Mouse (Mus musculus) bone marrow, adult 2 months (tissue): Measurements from ENCODE around the gene Tjp1. TPM values are rescaled to one million over a fixed set of nuclear protein-coding genes. Genes with fewer than 3 reads are reported as not detected.

Experiments
- H3K27ac ChIP-seq: fragments of 200-500 bp; 2 replicates; pipeline ENCODE4 v1.5.1; 2012; ENCODE audit warnings: low read depth, mild to moderate bottlenecking, control low read depth, inconsistent platforms, low read length; ENCODE audit not compliant: control insufficient read depth, poor library complexity, insufficient read depth
- H3K4me1 ChIP-seq: fragments of 200-500 bp; 2 replicates; pipeline ENCODE4 v1.6.1; 2011; ENCODE audit warnings: low read length; ENCODE audit not compliant: control insufficient read depth, insufficient read depth
- H3K4me3 ChIP-seq: fragments of 200-500 bp; replicated peaks from 2 replicates; pipeline ENCODE3; 2011; ENCODE audit warnings: mild to moderate bottlenecking, low read depth, low read length, control low read depth; ENCODE audit not compliant: control insufficient read depth
- CTCF ChIP-seq: fragments of 200-500 bp; IDR thresholded peaks from 2 replicates; pipeline ENCODE4 v1.5.1; 2011; ENCODE audit warnings: low read length, control low read depth; ENCODE audit not compliant: control insufficient read depth, insufficient read depth
- POLR2A ChIP-seq: fragments of 200-500 bp; IDR thresholded peaks from 2 replicates; pipeline ENCODE4 v1.6.1; 2011; ENCODE audit warnings: low read depth, mild to moderate bottlenecking, control low read depth, low read length, borderline replicate concordance; ENCODE audit not compliant: control insufficient read depth
- WGBS: fragments of 180-500 bp; shearing (Covaris S2); methylation state at CpG from one replicate; pipeline ENCODE4 v1.1.7; 2018; 5-methylcytosine and 5-hydroxymethylcytosine counted together
- polyA plus RNA-seq: library from polyadenylated mRNA; stranded (reverse); fragments of >200 nt; gene quantifications from 2 replicates; pipeline ENCODE4 v1.2.4, GENCODE M21; 2011; ENCODE audit warnings: low replicate concordance; ENCODE audit not compliant: missing spikeins, insufficient read depth, insufficient read length

Tjp1 gene
- polyA plus RNA-seq, 1 experiment: 16.9 TPM

DNA sequence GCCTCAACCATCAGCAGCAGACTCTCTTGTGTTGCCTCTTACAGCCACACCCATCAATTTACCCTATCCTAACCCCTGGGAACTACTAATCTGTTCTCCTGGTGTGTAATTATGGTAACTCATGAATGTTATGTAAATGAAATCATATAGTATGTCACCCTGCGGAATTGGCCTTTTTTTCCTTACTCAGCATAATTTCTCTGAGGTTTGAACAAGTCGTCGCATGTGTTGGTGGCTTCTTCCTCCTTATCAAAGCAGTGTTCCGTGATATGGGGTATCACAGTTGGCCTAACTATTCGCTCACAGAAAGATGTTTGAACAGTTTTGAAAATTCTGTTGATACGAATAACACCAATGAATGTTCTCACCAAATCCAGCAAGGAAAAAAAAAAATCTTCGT lies 142.8 kb downstream of the Tjp1 start:
- no peak overlapping the region for H3K27ac ChIP-seq
- H3K4me1 ChIP-seq: no peaks in the 10 kb centered on the region
- 81% methylated on average over 7 of the region's 7 CpGs for WGBS
- H3K4me3 ChIP-seq: no peak overlapping the region
- TF ChIP-seq POLR2A: no peak

DNA sequence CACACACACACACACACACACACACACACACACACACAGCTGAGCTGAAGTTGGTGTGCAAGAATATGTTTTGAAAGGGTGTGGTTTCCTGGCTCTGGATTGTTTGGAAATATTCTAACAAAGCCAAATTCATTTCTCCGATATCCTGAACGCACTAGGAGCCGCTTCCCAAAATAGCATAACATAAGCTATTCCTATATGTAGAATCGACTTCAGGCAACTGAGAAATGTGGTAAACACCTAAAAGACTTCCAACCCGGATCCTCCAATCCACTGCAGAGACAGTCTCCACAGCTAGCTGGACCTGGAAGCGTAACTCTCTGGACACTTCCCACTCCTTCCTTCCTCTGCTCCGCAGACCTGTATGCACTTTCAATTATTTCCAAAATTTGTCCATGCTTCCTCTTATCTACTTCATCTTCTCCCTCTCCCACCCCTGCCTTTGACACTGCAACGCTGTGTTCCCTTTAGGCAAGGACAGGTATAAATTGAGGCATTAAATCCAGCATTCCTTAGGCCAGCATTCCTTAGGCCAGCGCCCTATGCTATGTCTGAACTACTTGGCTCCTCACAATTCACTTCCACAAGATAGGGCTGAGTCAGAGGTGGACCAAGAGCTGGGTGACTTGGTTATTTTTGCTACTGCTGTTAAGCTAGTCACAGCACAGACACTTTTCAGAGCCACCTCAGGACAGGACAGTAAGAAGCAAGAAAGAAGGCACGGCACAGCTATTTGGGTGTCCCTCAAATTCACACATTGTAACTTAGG lies 144.9 kb downstream of the Tjp1 start:
- TF ChIP-seq POLR2A: no peak
- no peak for TF ChIP-seq CTCF
- 58% methylated on average over 10 of the region's 10 CpGs for WGBS
- H3K4me1 ChIP-seq: no peaks in the 10 kb centered on the region
- H3K4me3 ChIP-seq: no peak overlapping the region
- H3K27ac ChIP-seq: no peak overlapping the region

DNA sequence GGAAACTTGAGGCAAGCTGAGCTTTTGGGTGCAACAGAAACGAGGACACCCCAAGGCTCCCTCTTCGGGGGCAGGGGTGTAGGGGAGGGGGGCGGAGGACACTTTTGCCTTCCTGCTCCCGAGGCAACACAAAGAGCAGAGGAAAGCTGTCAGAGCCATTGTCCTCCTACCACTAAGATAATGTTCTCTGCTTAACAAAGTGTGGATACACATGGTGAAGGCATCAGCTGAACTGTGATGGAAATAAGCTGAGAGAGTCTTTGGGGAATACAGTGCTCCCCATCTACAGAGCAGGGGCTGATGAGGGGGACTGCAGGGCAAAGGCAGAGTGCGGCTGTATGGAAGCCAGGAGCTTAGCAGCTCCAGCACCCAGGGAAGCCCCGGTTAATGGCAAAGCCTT lies 145.7 kb downstream of the Tjp1 start:
- TF ChIP-seq CTCF: no peak
- no peak for TF ChIP-seq POLR2A
- Histone ChIP-seq H3K4me1 (no peaks in the 10 kb centered on the region), H3K4me3 (no peak overlapping the region), H3K27ac (no peak overlapping the region)
- 44% methylated on average over 6 of the region's 6 CpGs for WGBS

DNA sequence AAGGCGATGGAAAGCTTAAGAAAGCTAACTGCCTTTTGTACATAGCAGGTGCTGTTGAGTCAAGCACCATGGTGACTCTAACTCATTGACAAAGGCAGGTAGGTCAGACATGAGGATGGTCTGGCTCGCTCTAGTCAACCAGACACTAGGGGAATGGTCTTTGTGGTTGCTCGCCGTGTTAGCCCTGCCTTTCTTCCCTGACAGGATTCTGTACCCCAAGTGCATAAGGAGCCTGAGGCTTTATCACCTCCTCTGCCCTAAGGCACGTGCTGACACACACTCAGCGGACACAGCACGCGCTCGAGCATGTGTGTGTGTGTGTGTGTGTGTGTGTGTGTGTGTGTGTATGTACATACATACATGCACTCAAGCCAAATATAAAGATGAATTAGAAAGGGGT lies 146.9 kb downstream of the Tjp1 start:
- Histone ChIP-seq H3K27ac (no peak overlapping the region), H3K4me1 (no peaks in the 10 kb centered on the region), H3K4me3 (no peak overlapping the region)
- no peak for TF ChIP-seq CTCF
- no peak for TF ChIP-seq POLR2A
- 78% methylated on average over 9 of the region's 9 CpGs for whole genome bisulfite sequencing

DNA sequence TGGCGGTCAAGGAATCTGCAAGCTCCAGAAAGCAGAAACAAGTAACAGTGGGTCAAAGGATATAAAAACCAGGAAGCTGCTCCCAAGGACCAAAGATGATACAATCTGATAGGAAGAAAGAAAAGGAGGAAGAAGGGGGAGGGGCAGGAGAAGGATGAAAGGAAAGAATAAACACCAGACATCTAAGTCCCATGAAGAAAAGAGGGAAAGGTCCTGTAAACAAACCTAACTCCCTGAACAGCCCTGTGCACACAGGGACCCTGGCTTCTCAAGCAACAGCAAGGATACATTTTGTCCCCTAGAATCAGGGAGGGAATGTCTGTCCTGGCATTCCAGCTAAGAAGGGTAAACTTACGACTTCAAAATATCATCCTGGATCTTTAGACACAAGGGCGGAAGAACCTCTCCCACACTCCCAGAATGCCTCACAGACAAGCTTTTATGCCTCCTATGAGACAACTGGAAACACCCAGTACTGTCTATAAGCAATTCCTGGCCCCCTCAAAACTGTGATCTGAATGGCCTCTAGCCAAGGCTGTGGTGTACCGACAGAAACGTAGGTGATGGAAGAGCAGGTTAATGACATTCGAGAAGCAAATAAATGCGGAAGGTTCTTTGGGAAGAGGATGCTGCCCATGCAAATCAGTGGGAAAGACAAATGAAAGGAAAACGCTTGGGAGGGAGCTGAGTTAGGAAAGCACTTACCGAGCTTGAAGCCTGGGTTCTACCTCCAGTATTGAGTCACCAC lies 148.6 kb downstream of the Tjp1 start:
- Histone ChIP-seq H3K4me3 (no peak overlapping the region), H3K4me1 (no peaks in the 10 kb centered on the region), H3K27ac (no peak overlapping the region)
- no peak for TF ChIP-seq POLR2A
- no peak for TF ChIP-seq CTCF
- 37% methylated on average over 9 of the region's 9 CpGs for WGBS

DNA sequence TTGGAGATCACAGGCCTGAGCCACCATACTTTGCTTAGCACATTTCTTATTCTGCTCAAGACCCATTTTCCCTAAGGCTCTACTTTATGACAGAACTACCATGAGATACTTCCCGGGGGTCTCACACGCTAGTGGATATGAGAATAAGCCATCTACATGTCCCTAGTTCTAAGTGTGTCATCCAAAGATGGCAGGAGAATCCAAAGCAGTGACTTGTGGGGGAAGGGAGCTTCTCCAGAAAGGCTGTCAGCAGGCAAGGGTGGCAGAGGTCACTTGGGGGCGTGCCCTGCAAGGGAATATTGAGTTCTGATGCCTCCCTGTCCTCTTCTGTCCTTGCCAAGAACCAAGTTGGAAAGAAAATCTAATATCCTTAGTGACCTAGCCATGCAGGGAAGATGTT lies 150.1 kb downstream of the Tjp1 start:
- Histone ChIP-seq H3K4me3 (no peak overlapping the region), H3K4me1 (no peaks in the 10 kb centered on the region), H3K27ac (no peak overlapping the region)
- no peak for TF ChIP-seq POLR2A
- TF ChIP-seq CTCF: no peak
- WGBS: 75% methylated on average over 3 of the region's 3 CpGs

DNA sequence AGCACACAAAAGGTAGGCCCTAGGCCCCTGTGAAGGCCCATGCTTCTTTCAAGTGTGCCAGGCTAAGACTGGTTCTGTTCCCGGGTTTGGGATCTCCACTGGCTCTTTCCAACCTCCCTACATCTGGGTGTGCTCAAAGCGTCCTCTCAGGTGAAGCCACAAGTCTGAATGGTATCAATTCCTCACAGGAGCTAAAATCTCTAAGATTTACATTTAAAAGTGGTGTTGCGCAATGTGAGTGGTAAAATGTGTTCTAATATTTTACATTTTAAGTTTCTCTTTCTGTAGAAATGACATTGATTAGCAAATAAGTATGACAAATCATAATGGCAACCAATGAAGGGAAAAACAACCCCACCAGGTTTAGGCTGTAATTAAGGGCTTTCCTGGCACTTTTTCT lies 152.0 kb downstream of the Tjp1 start:
- Histone ChIP-seq H3K27ac (no peak overlapping the region), H3K4me1 (no peaks in the 10 kb centered on the region), H3K4me3 (no peak overlapping the region)
- WGBS: 72% methylated on average over 3 of the region's 3 CpGs
- TF ChIP-seq POLR2A (no peak), CTCF (no peak)

DNA sequence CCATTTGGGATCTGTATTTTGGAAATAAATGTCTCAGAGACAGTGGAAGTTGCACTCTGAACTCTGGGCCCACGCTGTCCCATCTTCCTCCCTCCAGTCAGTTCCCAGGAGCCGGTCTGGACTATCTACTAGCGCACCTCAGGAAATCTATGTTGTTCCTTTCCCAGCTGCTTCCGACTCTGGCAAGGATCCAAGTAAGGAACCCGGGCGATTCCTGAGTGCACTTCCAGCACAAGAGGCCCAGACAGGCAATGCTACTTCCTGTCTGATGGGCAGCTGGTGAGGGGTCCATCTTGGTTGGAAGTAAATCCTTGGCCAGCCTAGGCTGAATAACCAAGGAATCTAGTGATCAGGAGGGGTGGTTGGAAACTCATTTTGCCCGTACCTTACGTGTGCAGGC lies 152.4 kb downstream of the Tjp1 start:
- TF ChIP-seq POLR2A (no peak), CTCF (no peak)
- 20% methylated on average over 8 of the region's 8 CpGs for WGBS
- no peaks in the 10 kb centered on the region; the same call in 1 of the 2 replicates for H3K4me1 ChIP-seq
- H3K4me3 ChIP-seq: no peak overlapping the region
- no peak overlapping the region for H3K27ac ChIP-seq
